Mouse (Mus musculus) heart, postnatal 14 days (tissue): Measurements from ENCODE around the gene Tpm3. TPM values are rescaled to one million over a fixed set of nuclear protein-coding genes. Genes with fewer than 3 reads are reported as not detected.
A peak's percentile ranks its signal among the peaks of the same experiment; 100 is the strongest.
"Not testable (repeated sequence)": the region's sequence is repeated elsewhere in the genome, so short reads cannot be mapped to it uniquely, and the experiment has no call there.

ENCODE experiments used
- DNase-seq, 2 experiments: peaks; one replicate each; pipeline ENCODE4 v3.0.0; 2021 to 2022
- intact Hi-C: fragments of 180-260 bp; cut with DNase I; formaldehyde crosslinking; loops from one replicate; pipeline ENCODE4 v1.15.1; 2025
- total RNA-seq, 2 experiments: library from RNA; stranded (reverse); gene quantifications; 2 replicates each; pipeline ENCODE4 v1.2.3; 2021

The Tpm3 gene
- total RNA-seq, 2 experiments from 2014 or later = 71.0 to 71.4 TPM

- DNase-seq = no peak
Measured at GRCm38 (mm10) chr3:90081365-90082240, 9.2 kb downstream of the Tpm3 start.

GRCm38 (mm10) chr3:90083034-90083433 is 10.6 kb downstream of the Tpm3 start:
- intact Hi-C loops = loop anchor here (5.0 kb wide), 1 partner anchor 129 kb away; the partner anchor contains the start of genes Rab13 and Rps27
- no peak for DNase-seq

More at GRCm38 (mm10) chr3:90081365-90082240, 9.2 kb downstream of the Tpm3 start:
- intact Hi-C loops = loop anchor here (5.0 kb wide), 1 partner anchor 131 kb away; the partner anchor contains the start of genes Rab13 and Rps27

GRCm38 (mm10) chr3:90083698-90084324 is 11.4 kb downstream of the Tpm3 start:
- intact Hi-C loops = loop anchor here (5.0 kb wide), 1 partner anchor 128 kb away; the partner anchor contains the start of genes Rab13 and Rps27
- DNase-seq = no peak

- peak in 1 of 2 experiments; percentile 31 for DNase-seq
- intact Hi-C loops = loop anchor here (5.0 kb wide), 1 partner anchor 128 kb away; the partner anchor contains the start of genes Rab13 and Rps27
Measured at GRCm38 (mm10) chr3:90084790-90085189, 12.3 kb downstream of the Tpm3 start.

- peak; percentile 29 for DNase-seq
- intact Hi-C loops = no loop called here
Measured at GRCm38 (mm10) chr3:90085281-90085680, 12.8 kb downstream of the Tpm3 start.

GRCm38 (mm10) chr3:90086068-90086467 is 13.6 kb downstream of the Tpm3 start:
- intact Hi-C loops = no loop called here
- no peak for DNase-seq

- intact Hi-C loops = no loop called here
- DNase-seq = no peak
Measured at GRCm38 (mm10) chr3:90088617-90089016, 16.2 kb downstream of the Tpm3 start.

- intact Hi-C loops = no loop called here
- DNase-seq = no peak
Measured at GRCm38 (mm10) chr3:90090892-90091291, 18.4 kb downstream of the Tpm3 start.

GRCm38 (mm10) chr3:90094453-90094852 is 22.0 kb downstream of the Tpm3 start:
- intact Hi-C loops = no loop called here

GRCm38 (mm10) chr3:90097928-90098327 is 25.5 kb downstream of the Tpm3 start:
- intact Hi-C loops = no loop called here
- DNase-seq = no peak

More at GRCm38 (mm10) chr3:90094453-90094852, 22.0 kb downstream of the Tpm3 start:
- no peak for DNase-seq

GRCm38 (mm10) chr3:90101010-90101409 is 28.6 kb downstream of the Tpm3 start:
- no peak for DNase-seq
- intact Hi-C loops = no loop called here

- DNase-seq = no peak
- intact Hi-C loops = no loop called here
Measured at GRCm38 (mm10) chr3:90101673-90102072, 29.2 kb downstream of the Tpm3 start.

- intact Hi-C loops = no loop called here
Measured at GRCm38 (mm10) chr3:90102239-90102638, 29.8 kb downstream of the Tpm3 start.

GRCm38 (mm10) chr3:90103176-90103575 is 30.7 kb downstream of the Tpm3 start:
- intact Hi-C loops = no loop called here
- DNase-seq = no peak

More at GRCm38 (mm10) chr3:90102239-90102638, 29.8 kb downstream of the Tpm3 start:
- no peak for DNase-seq

- intact Hi-C loops = no loop called here
- DNase-seq = no peak
Measured at GRCm38 (mm10) chr3:90103938-90104337, 31.5 kb downstream of the Tpm3 start, which contains the start of gene Nup210l. Nup210l (plus strand) TSS chr3:90104132.

- intact Hi-C loops = no loop called here
- no peak for DNase-seq
Measured at GRCm38 (mm10) chr3:90111706-90112105, 39.3 kb downstream of the Tpm3 start.

GRCm38 (mm10) chr3:90114342-90114741 is 41.9 kb downstream of the Tpm3 start:
- no peak for DNase-seq
- intact Hi-C loops = no loop called here

- intact Hi-C loops = no loop called here
- DNase-seq = no peak
Measured at GRCm38 (mm10) chr3:90115526-90115925, 43.1 kb downstream of the Tpm3 start.

- peak; percentile 40 to 61 for DNase-seq
- intact Hi-C loops = no loop called here
Measured at GRCm38 (mm10) chr3:90118132-90118790, 45.8 kb downstream of the Tpm3 start.

GRCm38 (mm10) chr3:90122036-90122435 is 49.6 kb downstream of the Tpm3 start:
- intact Hi-C loops, DNase-seq: not testable (repeated sequence)

GRCm38 (mm10) chr3:90125710-90126109 is 53.3 kb downstream of the Tpm3 start:
- DNase-seq = no peak

More at GRCm38 (mm10) chr3:90125710-90126109, 53.3 kb downstream of the Tpm3 start:
- intact Hi-C loops = no loop called here
